Mouse (Mus musculus) liver (tissue): ENCODE measurements around the gene St8sia1.

Experiments used
- DNase-seq: peaks from one replicate; pipeline ENCODE4 v3.0.0-alpha.2; 2020; ENCODE audit warnings: mixed read lengths

The St8sia1 gene

GRCm38 (mm10) chr6:142785343-142785742 lies 178.9 kb downstream of the St8sia1 start:
- DNase-seq: peak; percentile 60

- DNase-seq: no peak
Observed at GRCm38 (mm10) chr6:142781286-142781685, 183.0 kb downstream of the St8sia1 start.

GRCm38 (mm10) chr6:142780574-142781033 lies 183.6 kb downstream of the St8sia1 start:
- DNase-seq: no peak

- DNase-seq: no peak
Observed at GRCm38 (mm10) chr6:142779812-142780573, 184.3 kb downstream of the St8sia1 start.

- DNase-seq: peak; percentile 42
Observed at GRCm38 (mm10) chr6:142779045-142779811, 185.0 kb downstream of the St8sia1 start.

GRCm38 (mm10) chr6:142776935-142777334 lies 187.3 kb downstream of the St8sia1 start:
- peak; percentile 27 for DNase-seq

GRCm38 (mm10) chr6:142773566-142773965 lies 190.7 kb downstream of the St8sia1 start:
- no peak for DNase-seq

- no peak for DNase-seq
Observed at GRCm38 (mm10) chr6:142771643-142772042, 192.6 kb downstream of the St8sia1 start.
